Mouse (Mus musculus) olfactory bulb, adult 2 months (tissue): ENCODE results near the gene Pgm5.

Source experiments
- CTCF ChIP-seq: fragments of 200-500 bp; IDR thresholded peaks from 2 replicates; pipeline ENCODE4 v1.5.1; 2012; ENCODE audit warnings: low read depth, mild to moderate bottlenecking, low read length, moderate library complexity; ENCODE audit not compliant: insufficient read depth
- POLR2A ChIP-seq: fragments of 200-500 bp; IDR thresholded peaks from 2 replicates; pipeline ENCODE4 v1.6.1; 2012; ENCODE audit warnings: mild to moderate bottlenecking, low read depth, low read length, moderate library complexity; ENCODE audit not compliant: insufficient read depth

DNA sequence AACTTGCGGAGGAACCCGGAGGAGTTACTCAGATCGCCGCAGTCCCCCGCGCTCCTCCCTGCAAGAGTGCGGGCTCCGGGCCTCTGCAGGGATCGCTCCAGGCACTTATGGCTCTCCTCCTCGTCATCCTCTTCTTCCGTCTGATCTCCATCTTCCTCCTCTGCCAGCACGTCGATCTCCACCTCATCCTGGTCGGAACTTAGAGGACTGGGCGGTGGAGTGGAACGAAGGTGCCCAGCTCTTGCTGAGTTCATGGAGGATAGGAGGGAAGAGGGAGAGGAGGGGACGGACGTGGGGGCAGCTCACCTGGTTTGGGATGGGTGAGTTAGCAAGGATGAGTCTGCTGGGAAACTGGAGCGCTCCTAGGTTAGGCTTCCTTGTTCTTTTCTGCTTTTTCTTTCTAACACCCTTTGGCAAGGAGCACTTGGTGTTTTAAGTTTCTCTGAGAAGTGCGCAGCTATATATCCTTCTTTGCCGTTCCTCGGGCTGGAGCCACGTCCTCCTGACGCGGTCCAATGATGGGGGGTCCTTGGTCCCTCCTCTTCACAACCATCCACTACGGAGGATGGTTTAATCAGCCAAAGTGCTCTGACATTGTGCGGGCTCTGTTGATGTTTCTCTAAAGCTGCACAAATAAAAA is 39.0 kb upstream of the Pgm5 start, which contains the start of gene Foxd4:
- TF ChIP-seq CTCF (no peak), POLR2A (no peak)
